Mouse (Mus musculus) MEL (cell line): Measurements from ENCODE around the gene Zfp1.

Experiments
- CHD2 ChIP-seq: IDR thresholded peaks from 2 replicates; pipeline ENCODE4 v1.6.1; 2011; ENCODE audit warnings: low read length, improper control_type of control experiment
- CTCF ChIP-seq, 3 experiments: IDR thresholded peaks in 2 of 3; conservative IDR thresholded peaks in 1 of 3; 2 replicates each; pipeline ENCODE4 v1.5.1; 2011 to 2012; ENCODE audit warnings: low read length in 3 of 3, low read depth in 2 of 3, mild to moderate bottlenecking in 2 of 3, improper control_type of control experiment in 1 of 3, inconsistent platforms in 1 of 3, mixed read lengths in 1 of 3, moderate library complexity in 1 of 3; ENCODE audit not compliant: control insufficient read depth in 1 of 3, insufficient read depth in 1 of 3, poor library complexity in 1 of 3, severe bottlenecking in 1 of 3
- E2F4 ChIP-seq: IDR thresholded peaks from 2 replicates; pipeline ENCODE4 v1.6.1; 2011; ENCODE audit warnings: low read depth, low read length, improper control_type of control experiment, borderline replicate concordance
- EP300 ChIP-seq, 2 experiments: IDR thresholded peaks; 2 replicates each; pipeline ENCODE4 v1.6.1; 2011; ENCODE audit warnings: improper control_type of control experiment in 2 of 2, low read length in 2 of 2, low read depth in 1 of 2, mild to moderate bottlenecking in 1 of 2
- GATA1 ChIP-seq: IDR thresholded peaks from 2 replicates; pipeline ENCODE4 v1.6.1; 2011; ENCODE audit warnings: low read depth, low read length, improper control_type of control experiment
- POLR2A ChIP-seq, 2 experiments: IDR thresholded peaks; 2 replicates each; pipeline ENCODE4 v1.6.1; 2011 to 2012; ENCODE audit warnings: low read length in 2 of 2, mild to moderate bottlenecking in 2 of 2, control low read depth in 1 of 2, improper control_type of control experiment in 1 of 2, low read depth in 1 of 2, moderate library complexity in 1 of 2; ENCODE audit not compliant: control insufficient read depth in 1 of 2, insufficient read depth in 1 of 2, poor library complexity in 1 of 2
- TAL1 ChIP-seq: IDR thresholded peaks from 2 replicates; pipeline ENCODE4 v1.6.1; 2012; ENCODE audit warnings: mild to moderate bottlenecking, inconsistent platforms, low read length, moderate library complexity, mixed read lengths

- TF ChIP-seq POLR2A (IDR thresholded peaks at IDR 0.05; ENCODE audit: control insufficient read depth in 1 of 2, insufficient read depth in 1 of 2, low read depth in 1 of 2, low read length in 2 of 2, poor library complexity in 1 of 2): no peak
- TF ChIP-seq TAL1: no peak
- no peak for TF ChIP-seq EP300 (IDR thresholded peaks at IDR 0.05; ENCODE audit: low read depth in 1 of 2, low read length in 2 of 2)
- TF ChIP-seq CHD2: no peak
- TF ChIP-seq CTCF (IDR thresholded peaks at IDR 0.05 in 2 of 3, conservative IDR thresholded peaks at IDR 0.05 in 1 of 3; ENCODE audit: control insufficient read depth in 1 of 3, insufficient read depth in 1 of 3, low read depth in 2 of 3, low read length in 3 of 3, poor library complexity in 1 of 3, severe bottlenecking in 1 of 3): no peak
- no peak for TF ChIP-seq E2F4
- TF ChIP-seq GATA1: peak; percentile 73
Observed at GRCm38 (mm10) chr8:111705222-111705621, 62.0 kb downstream of the Zfp1 start.
